Mouse (Mus musculus) myocyte (in vitro differentiated cells): ENCODE measurements around the gene Mad1l1.

Source experiments
- CEBPB ChIP-seq: IDR thresholded peaks from 2 replicates; pipeline ENCODE4 v1.6.1; 2011; ENCODE audit warnings: mild to moderate bottlenecking, moderate library complexity; ENCODE audit not compliant: poor library complexity, insufficient read depth, severe bottlenecking
- MAX ChIP-seq: IDR thresholded peaks from one replicate; pipeline ENCODE4 v1.6.1; 2011; ENCODE audit warnings: low read depth, mild to moderate bottlenecking, control low read depth
- MYOD1 ChIP-seq, 3 experiments: IDR thresholded peaks; one replicate each; pipeline ENCODE4 v1.6.1; 2011; ENCODE audit warnings: control low read depth in 2 of 3, low read depth in 2 of 3, mild to moderate bottlenecking in 2 of 3, moderate library complexity in 1 of 3; ENCODE audit not compliant: insufficient read length in 2 of 3, control insufficient read depth in 1 of 3
- POLR2A ChIP-seq: IDR thresholded peaks from one replicate; pipeline ENCODE4 v1.6.1; 2011; ENCODE audit warnings: low read depth, mild to moderate bottlenecking, control low read depth, moderate library complexity; ENCODE audit not compliant: insufficient read length
- POLR2AphosphoS2 ChIP-seq: IDR thresholded peaks from one replicate; pipeline ENCODE4 v1.6.1; 2011; ENCODE audit warnings: low read depth, control low read depth; ENCODE audit not compliant: insufficient read length
- TCF12 ChIP-seq: IDR thresholded peaks from one replicate; pipeline ENCODE4 v1.6.1; 2011; ENCODE audit warnings: mild to moderate bottlenecking, control low read depth; ENCODE audit not compliant: poor library complexity, insufficient read depth, severe bottlenecking
- TCF3 ChIP-seq: IDR thresholded peaks from one replicate; pipeline ENCODE4 v1.6.1; 2011; ENCODE audit warnings: low read depth, control low read depth; ENCODE audit not compliant: insufficient read length
- USF1 ChIP-seq: IDR thresholded peaks from one replicate; pipeline ENCODE4 v1.6.1; 2011; ENCODE audit warnings: low read depth, mild to moderate bottlenecking, control low read depth, moderate library complexity

GRCm38 (mm10) chr5:140062316-140062715 lies 259.0 kb downstream of the Mad1l1 start:
- TF ChIP-seq MAX = no peak
- TF ChIP-seq POLR2A = no peak
- no peak for TF ChIP-seq TCF3
- no peak for TF ChIP-seq TCF12
- no peak for TF ChIP-seq USF1
- no peak for TF ChIP-seq POLR2AphosphoS2
- no peak for TF ChIP-seq CEBPB
- no peak for TF ChIP-seq MYOD1 (IDR thresholded peaks at IDR 0.05; ENCODE audit: control insufficient read depth in 1 of 3, insufficient read length in 2 of 3, low read depth in 2 of 3)
